Mouse (Mus musculus) intestine, embryonic 16.5 days (tissue): ENCODE measurements around the gene Taf8. TPM values are rescaled to one million over a fixed set of nuclear protein-coding genes. Genes with fewer than 3 reads are reported as not detected.

Experiments used
- ATAC-seq: fragments of 200-750 bp; cut with Nextera tagmentation; 2 replicates; pipeline ENCODE4 v1.8.0; 2017; ENCODE audit warnings: moderate TSS enrichment, moderate library complexity
- H3K27ac ChIP-seq: fragments of 300-500 bp; sonication (generic); 2 replicates; pipeline ENCODE4 v1.5.1; 2014; ENCODE audit warnings: mild to moderate bottlenecking, low read length
- H3K27me3 ChIP-seq: fragments of 300-500 bp; sonication (generic); replicated peaks from 2 replicates; pipeline ENCODE4 v1.6.1; 2014; ENCODE audit warnings: low read length, control low read depth, mixed read lengths; ENCODE audit not compliant: control insufficient read depth, insufficient read depth
- H3K36me3 ChIP-seq: fragments of 300-500 bp; sonication (generic); 2 replicates; pipeline ENCODE4 v1.6.1; 2014; ENCODE audit warnings: low read length, control low read depth; ENCODE audit not compliant: control insufficient read depth, insufficient read depth
- H3K4me1 ChIP-seq: fragments of 300-500 bp; sonication (generic); 2 replicates; pipeline ENCODE4 v1.6.1; 2014; ENCODE audit warnings: low read length, control low read depth, mixed read lengths; ENCODE audit not compliant: control insufficient read depth, insufficient read depth
- H3K4me2 ChIP-seq: fragments of 300-500 bp; sonication (generic); 2 replicates; pipeline ENCODE4 v1.6.1; 2014; ENCODE audit warnings: low read depth, low read length, control low read depth
- H3K4me3 ChIP-seq: fragments of 300-500 bp; sonication (generic); 2 replicates; pipeline ENCODE4 v1.5.1; 2014; ENCODE audit warnings: mild to moderate bottlenecking, low read length
- H3K9ac ChIP-seq: fragments of 300-500 bp; sonication (generic); 2 replicates; pipeline ENCODE4 v1.6.1; 2014; ENCODE audit warnings: low read depth, low read length
- H3K9me3 ChIP-seq: fragments of 300-500 bp; sonication (generic); 2 replicates; pipeline ENCODE4 v1.6.1; 2016; ENCODE audit warnings: low read length, control low read depth; ENCODE audit not compliant: control insufficient read depth
- WGBS: fragments of 180-500 bp; shearing (Covaris S2); extraction: QIAGEN DNeasy Blood & Tissue Kit; methylation state at CpG from one replicate; pipeline ENCODE4 v1.1.7; 2014; 5-methylcytosine and 5-hydroxymethylcytosine counted together
- polyA plus RNA-seq: library from polyadenylated mRNA; unstranded; fragments of >200 nt; fragmentation: Nextera tagmentation; extraction: Ambion mirVana; gene quantifications from 2 replicates; pipeline ENCODE4 v1.2.1, GENCODE M21; 2015

Taf8 gene
- polyA plus RNA-seq, 1 experiment from 2014 or later = 20.4 TPM

GRCm38 (mm10) chr17:47469642-47470041 lies 32.5 kb downstream of the Taf8 start:
- Histone ChIP-seq H3K9ac (no peak overlapping the region), H3K4me2 (no peak overlapping the region), H3K9me3 (no peaks in the 10 kb centered on the region), H3K27me3 (peaks cover 3% of the 10 kb centered on the region; the same call in 1 of the 2 replicates), H3K36me3 (0 out of 2 replicates have a peak, but pooled peaks cover 2% of the 10 kb centered on the region), H3K4me3 (no peak overlapping the region), H3K4me1 (peaks cover 31% of the 10 kb centered on the region), H3K27ac (no peak overlapping the region)
- no peak for ATAC-seq
- WGBS = 84% methylated on average over 4 of the region's 4 CpGs

GRCm38 (mm10) chr17:47468466-47468865 lies 33.6 kb downstream of the Taf8 start:
- peak overlapping the region; percentile 31 for H3K4me3 ChIP-seq
- H3K9ac ChIP-seq = peak overlapping the region; percentile 54

GRCm38 (mm10) chr17:47468063-47468462 lies 34.0 kb downstream of the Taf8 start:
- peak overlapping the region; percentile 39 for H3K4me2 ChIP-seq
- no peak overlapping the region for H3K27ac ChIP-seq
- peak overlapping the region; percentile 31 for H3K4me3 ChIP-seq
- WGBS = 30% methylated on average over 14 of the region's 14 CpGs
- peaks cover 42% of the 10 kb centered on the region for H3K4me1 ChIP-seq
- peaks cover 3% of the 10 kb centered on the region; the same call in 1 of the 2 replicates for H3K27me3 ChIP-seq
- no peak for ATAC-seq
- H3K9ac ChIP-seq = peak overlapping the region; percentile 54
- H3K9me3 ChIP-seq = no peaks in the 10 kb centered on the region
- 0 out of 2 replicates have a peak, but pooled peaks cover 2% of the 10 kb centered on the region for H3K36me3 ChIP-seq

More at GRCm38 (mm10) chr17:47468466-47468865, 33.6 kb downstream of the Taf8 start:
- Histone ChIP-seq H3K27me3 (peaks cover 3% of the 10 kb centered on the region; the same call in 1 of the 2 replicates), H3K4me1 (peaks cover 40% of the 10 kb centered on the region), H3K4me2 (peak overlapping the region; percentile 39), H3K36me3 (0 out of 2 replicates have a peak, but pooled peaks cover 2% of the 10 kb centered on the region), H3K9me3 (no peaks in the 10 kb centered on the region), H3K27ac (no peak overlapping the region)
- 31% methylated on average over 34 of the region's 34 CpGs for WGBS
- ATAC-seq = no peak

DNA sequence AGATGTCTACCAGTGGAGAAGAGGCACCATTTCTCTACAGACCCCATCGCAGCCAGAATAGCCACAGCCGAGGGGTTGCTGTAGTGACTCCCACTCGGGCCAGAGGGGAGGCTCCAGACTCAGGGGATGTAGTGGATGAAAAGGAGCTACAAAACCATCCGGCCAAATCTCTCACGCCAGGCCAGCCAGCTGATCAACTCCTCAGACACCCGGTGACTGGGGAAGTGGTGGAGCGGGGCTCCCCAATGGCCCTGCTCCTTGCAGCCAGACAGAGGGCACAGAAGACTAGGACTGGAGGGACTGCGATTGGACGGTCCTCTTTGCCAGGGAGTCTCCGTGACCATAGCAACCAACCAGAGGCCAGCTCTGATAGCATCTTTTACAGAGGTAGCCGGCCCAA lies 34.4 kb downstream of the Taf8 start:
- Histone ChIP-seq H3K27me3 (peaks cover 3% of the 10 kb centered on the region; the same call in 1 of the 2 replicates), H3K4me2 (no peak overlapping the region), H3K27ac (no peak overlapping the region), H3K36me3 (0 out of 2 replicates have a peak, but pooled peaks cover 2% of the 10 kb centered on the region), H3K9me3 (no peaks in the 10 kb centered on the region), H3K4me3 (no peak overlapping the region), H3K4me1 (peaks cover 44% of the 10 kb centered on the region), H3K9ac (no peak overlapping the region)
- no peak for ATAC-seq
- 72% methylated on average over 11 of the region's 11 CpGs for WGBS

- H3K9me3 ChIP-seq = no peaks in the 10 kb centered on the region
- H3K9ac ChIP-seq = no peak overlapping the region
- no peak for ATAC-seq
- H3K36me3 ChIP-seq = 0 out of 2 replicates have a peak, but pooled peaks cover 2% of the 10 kb centered on the region
- peaks cover 52% of the 10 kb centered on the region for H3K4me1 ChIP-seq
- H3K4me2 ChIP-seq = no peak overlapping the region
- H3K27me3 ChIP-seq = peaks cover 3% of the 10 kb centered on the region; the same call in 1 of the 2 replicates
- H3K27ac ChIP-seq = no peak overlapping the region
- 39% methylated on average over 9 of the region's 9 CpGs for WGBS
- no peak overlapping the region for H3K4me3 ChIP-seq
Observed at GRCm38 (mm10) chr17:47466284-47466683, 35.8 kb downstream of the Taf8 start.

DNA sequence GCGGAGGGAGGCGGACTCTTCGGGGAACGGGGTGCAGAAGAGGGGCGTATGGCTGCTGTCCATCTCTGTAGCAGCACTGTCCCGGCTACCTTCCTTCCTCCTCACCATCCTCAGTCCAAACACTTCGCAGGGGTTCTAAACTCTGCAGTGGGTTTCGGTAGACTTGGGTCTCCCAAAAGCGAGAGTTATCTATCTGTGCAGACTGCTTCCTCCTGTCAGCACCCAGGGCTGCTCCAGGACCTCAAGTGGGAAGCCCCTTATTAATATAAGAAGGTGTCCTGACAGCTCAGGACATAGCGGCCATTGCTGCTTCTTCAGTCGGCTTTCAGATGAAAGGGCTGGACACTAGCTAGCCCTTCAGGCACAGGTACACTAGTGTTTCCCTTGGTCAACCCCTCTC lies 37.1 kb downstream of the Taf8 start:
- H3K4me1 ChIP-seq = peaks cover 53% of the 10 kb centered on the region
- H3K9me3 ChIP-seq = no peaks in the 10 kb centered on the region
- peaks cover 3% of the 10 kb centered on the region; the same call in 1 of the 2 replicates for H3K27me3 ChIP-seq
- 0 out of 2 replicates have a peak, but pooled peaks have one; percentile 0 for ATAC-seq
- no peak overlapping the region for H3K9ac ChIP-seq
- WGBS = 77% methylated on average over 11 of the region's 11 CpGs
- no peak overlapping the region for H3K4me3 ChIP-seq
- no peak overlapping the region for H3K4me2 ChIP-seq
- H3K27ac ChIP-seq = no peak overlapping the region
- 0 out of 2 replicates have a peak, but pooled peaks cover 2% of the 10 kb centered on the region for H3K36me3 ChIP-seq

DNA sequence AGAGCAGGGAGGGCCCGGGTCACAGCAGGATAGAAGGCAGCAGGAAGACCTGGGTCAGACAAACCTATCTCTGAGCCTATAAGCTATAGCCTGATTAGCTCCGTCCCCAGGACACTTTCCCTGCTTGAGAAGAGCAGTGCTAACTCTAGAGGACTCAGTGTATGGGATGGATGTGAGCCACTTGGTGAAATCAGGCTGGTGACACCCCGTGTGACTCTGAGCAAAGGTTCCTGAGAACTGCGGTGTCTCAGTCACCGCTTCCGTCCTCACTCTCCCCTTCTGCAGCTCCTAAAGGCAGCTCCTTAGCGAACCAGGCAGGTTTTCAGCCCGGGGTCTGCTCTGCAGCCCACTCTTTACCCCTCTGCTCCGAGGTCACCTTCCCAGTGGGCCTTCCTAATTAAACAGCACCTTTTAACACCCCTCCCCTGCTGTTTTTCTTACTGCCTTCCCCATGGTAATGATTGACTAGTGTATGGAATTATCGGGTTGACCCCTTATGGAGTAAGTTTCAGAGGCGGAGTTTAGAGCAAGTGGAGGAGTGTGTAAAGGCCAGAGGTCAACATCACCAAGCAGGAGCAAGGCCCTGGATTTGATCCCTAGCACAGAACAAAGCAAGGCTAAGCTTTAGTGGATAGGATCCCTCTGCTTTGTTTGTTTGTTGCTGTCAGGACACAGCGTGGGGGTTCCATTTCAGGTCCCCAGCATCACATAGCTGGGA lies 37.7 kb downstream of the Taf8 start:
- Histone ChIP-seq H3K27ac (peak overlapping the region; percentile 75), H3K4me2 (peak overlapping the region; percentile 28; the same call in 1 of the 2 replicates), H3K27me3 (peaks cover 3% of the 10 kb centered on the region; the same call in 1 of the 2 replicates), H3K9ac (peak overlapping the region; percentile 51), H3K36me3 (0 out of 2 replicates have a peak, but pooled peaks cover 2% of the 10 kb centered on the region), H3K4me1 (peaks cover 53% of the 10 kb centered on the region), H3K9me3 (no peaks in the 10 kb centered on the region), H3K4me3 (0 out of 2 replicates have a peak overlapping the region, but pooled peaks have one; percentile 8)
- WGBS = 42% methylated on average over 12 of the region's 12 CpGs
- ATAC-seq = peak; percentile 76

DNA sequence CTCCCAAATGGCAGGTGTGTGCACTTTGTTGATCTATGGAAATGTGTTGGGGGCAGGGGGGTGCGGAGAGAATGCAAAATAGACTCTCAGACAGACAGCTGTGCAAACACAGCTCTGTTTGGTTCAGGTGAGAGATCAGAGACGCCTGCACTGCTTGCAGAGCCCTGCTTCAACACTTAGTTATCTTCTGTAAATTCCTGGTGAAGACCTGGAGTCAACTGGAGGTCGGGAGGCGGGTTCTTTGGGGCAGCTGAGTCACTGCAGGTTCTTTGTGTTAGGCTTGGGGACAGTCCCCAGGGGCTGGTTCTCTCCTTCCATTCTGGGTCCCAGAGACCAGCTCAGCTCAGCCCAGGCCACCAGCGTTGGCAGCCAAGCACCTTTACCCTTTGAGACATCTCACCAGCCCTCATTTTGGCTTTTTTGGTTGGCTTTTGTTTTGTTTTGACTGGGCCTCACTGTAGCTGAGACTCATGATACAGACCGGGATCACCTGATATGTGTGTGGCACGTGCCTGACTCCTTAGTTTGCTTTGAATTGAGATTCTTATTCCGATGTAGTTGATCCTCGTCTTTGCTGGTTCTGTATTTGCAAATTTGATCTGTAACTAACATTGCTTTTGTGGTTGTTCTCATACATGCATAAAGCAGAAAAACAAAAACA lies 39.2 kb downstream of the Taf8 start:
- no peaks in the 10 kb centered on the region for H3K27me3 ChIP-seq
- no peaks in the 10 kb centered on the region for H3K36me3 ChIP-seq
- H3K4me2 ChIP-seq = no peak overlapping the region
- H3K27ac ChIP-seq = peak overlapping the region; percentile 50
- H3K9ac ChIP-seq = no peak overlapping the region
- no peak overlapping the region for H3K4me3 ChIP-seq
- 40% methylated on average over 9 of the region's 9 CpGs for WGBS
- H3K9me3 ChIP-seq = no peaks in the 10 kb centered on the region
- peak; percentile 66 for ATAC-seq
- H3K4me1 ChIP-seq = peaks cover 46% of the 10 kb centered on the region

GRCm38 (mm10) chr17:47462209-47462608 lies 39.9 kb downstream of the Taf8 start:
- Histone ChIP-seq H3K4me1 (peaks cover 46% of the 10 kb centered on the region), H3K27me3 (no peaks in the 10 kb centered on the region), H3K9ac (no peak overlapping the region), H3K36me3 (no peaks in the 10 kb centered on the region), H3K9me3 (no peaks in the 10 kb centered on the region), H3K4me2 (no peak overlapping the region), H3K4me3 (no peak overlapping the region), H3K27ac (peak overlapping the region; percentile 50)
- 62% methylated on average over 7 of the region's 7 CpGs for WGBS
- ATAC-seq = no peak
